Mouse (Mus musculus) bone marrow, adult 2 months (tissue): ENCODE measurements around the gene Sbpl.

Experiments
- CTCF ChIP-seq: fragments of 200-500 bp; IDR thresholded peaks from 2 replicates; pipeline ENCODE4 v1.5.1; 2011; ENCODE audit warnings: low read length, control low read depth; ENCODE audit not compliant: control insufficient read depth, insufficient read depth
- POLR2A ChIP-seq: fragments of 200-500 bp; IDR thresholded peaks from 2 replicates; pipeline ENCODE4 v1.6.1; 2011; ENCODE audit warnings: low read depth, mild to moderate bottlenecking, control low read depth, low read length, borderline replicate concordance; ENCODE audit not compliant: control insufficient read depth

DNA sequence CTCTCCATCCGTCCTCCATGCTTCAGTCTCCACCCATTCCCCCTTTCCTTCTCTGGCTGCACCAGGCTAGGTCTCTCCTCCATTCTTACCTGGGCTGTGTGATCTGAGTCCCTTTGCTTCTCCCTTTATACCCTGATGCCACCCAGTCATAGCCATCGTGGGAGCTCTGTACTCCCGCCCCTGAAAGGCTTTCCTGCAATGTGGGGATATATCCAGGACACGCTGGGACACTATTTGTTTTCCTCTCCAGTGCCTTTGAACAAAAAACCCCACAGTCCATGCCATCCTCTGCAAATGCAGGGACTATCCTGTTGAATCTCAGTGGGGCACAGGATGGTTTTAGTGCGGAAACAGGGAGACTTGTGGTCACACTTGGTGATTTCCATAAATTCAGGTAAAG lies at the start of gene Sbpl:
- TF ChIP-seq CTCF (no peak), POLR2A (no peak)
